Mouse (Mus musculus) left cerebral cortex, postnatal 4 days (tissue): ENCODE results near the gene Per1. TPM values are rescaled to one million over a fixed set of nuclear protein-coding genes. Genes with fewer than 3 reads are reported as not detected.

Source experiments
- DNase-seq: peaks from one replicate; pipeline ENCODE4 v3.0.0-alpha.2; 2022
- intact Hi-C: fragments of 180-260 bp; cut with DNase I; formaldehyde crosslinking; loops from one replicate; pipeline ENCODE4 v1.15.1; 2025
- total RNA-seq, 2 experiments: library from RNA; stranded (reverse); gene quantifications; 2 replicates each; pipeline ENCODE4 v1.2.3; 2021

The Per1 gene
- total RNA-seq, 2 experiments from 2014 or later, result 52.8 to 58.0 TPM

DNA sequence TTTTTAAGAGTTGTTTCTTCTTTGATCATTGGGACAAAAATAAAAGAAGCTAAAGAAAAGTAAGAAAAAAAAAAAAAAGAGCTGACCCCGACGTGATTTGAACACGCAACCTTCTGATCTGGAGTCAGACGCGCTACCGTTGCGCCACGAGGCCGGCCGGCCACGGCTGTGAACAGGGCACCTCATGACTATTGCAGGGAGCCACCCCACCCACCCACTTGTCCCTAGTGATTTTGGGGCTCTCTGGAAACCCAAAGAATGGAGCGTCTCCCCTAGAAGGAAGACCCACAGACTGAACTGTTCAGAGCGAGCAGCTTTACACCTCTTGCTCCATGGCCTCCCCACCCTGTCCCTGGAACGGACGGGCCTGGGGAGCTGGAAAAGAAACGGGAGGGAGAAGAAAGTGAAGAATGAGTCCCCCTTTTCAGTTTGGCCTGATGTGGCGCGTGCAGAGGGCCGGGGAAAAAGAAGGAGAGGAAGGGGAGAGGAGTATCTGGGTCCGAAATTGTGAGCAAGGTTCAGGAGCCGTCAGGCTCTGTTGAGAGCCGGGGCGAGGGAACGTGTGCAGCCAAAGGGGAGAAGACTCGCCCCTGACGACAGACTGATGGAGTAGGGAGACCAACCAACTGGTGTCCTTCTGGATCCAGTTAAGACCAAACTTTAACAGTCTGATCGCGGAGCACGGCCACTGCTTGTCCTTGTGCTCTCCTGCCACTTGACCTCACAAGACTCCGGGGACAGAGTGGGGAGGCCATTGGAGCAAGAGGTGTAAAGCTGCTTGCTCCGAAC lies 31.4 kb upstream of the Per1 start:
- peak; percentile 88 for DNase-seq
- intact Hi-C loops, result loop anchor here (2.0 kb wide), 2 partner anchors 23 to 59 kb away; partner anchors contain the start of gene 9130213A22Rik

DNA sequence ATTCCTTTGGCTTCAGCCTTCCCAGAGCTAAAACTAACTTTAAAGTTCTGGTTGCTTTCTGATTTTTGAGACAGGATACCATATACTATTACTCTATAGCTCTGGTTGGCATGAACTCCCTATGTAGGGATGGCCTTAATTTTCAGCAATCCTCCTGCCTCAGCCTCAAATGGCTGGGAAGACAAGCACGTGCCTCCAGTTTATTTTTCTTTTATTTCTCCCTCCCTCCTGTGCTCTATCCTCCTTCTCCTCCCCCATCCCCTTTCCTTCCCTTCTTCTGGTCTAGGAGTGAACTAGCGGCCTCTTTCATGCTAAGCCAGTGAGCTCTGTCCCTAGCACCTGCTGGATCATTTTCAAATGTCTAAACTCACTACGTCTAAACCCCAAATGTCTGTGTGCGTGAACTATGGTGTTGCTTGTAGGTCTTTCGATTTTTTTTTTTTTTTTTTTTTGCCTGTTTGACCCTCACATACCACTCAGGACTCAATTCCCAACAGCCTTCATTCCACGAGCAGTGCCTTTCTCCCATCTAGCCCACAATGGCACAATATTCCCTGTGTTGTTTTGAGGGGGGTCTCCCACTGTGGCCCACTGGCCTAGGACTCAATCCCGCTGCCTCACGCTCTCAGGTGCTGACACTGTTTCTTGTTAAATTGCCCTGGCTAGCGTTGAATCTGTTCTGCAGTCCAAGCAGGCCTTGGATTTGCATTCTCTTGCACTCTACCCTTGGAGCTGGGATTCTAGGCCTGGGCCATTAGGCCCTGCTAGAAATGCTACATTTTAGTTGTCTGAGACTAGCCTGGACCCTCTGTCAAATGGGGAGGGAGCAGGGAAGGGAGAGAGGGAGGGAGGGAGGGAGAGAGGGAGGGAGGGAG lies 30.5 kb upstream of the Per1 start:
- intact Hi-C loops, result no loop called here
- DNase-seq, result no peak

GRCm38 (mm10) chr11:69065394-69065925 lies 29.6 kb upstream of the Per1 start:
- intact Hi-C loops, result no loop called here
- DNase-seq, result no peak

- no peak for DNase-seq
- intact Hi-C loops, result no loop called here
These were observed 28.7 kb upstream of the Per1 start for GRCm38 (mm10) chr11:69066163-69066861.

DNA sequence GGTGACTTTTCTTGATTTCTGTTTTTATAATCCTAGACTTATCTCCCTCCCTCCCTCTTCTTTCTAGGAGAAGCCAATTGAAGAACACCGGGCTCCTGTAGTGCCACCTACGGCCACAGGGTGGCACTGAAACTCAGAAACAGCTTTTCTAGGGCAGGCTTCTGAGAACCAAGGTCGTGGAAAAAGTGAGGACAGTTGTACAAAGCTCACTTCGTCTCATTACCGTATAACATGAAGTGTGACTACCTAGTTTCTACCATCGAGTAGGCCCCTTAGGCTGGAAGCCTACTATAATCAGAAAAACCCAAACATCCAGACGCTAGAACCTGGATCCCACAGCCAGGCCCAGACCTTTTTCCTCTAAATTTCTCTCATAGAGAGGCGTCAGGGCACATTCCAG lies 28.1 kb upstream of the Per1 start:
- DNase-seq, result peak; percentile 89
- intact Hi-C loops, result no loop called here

DNA sequence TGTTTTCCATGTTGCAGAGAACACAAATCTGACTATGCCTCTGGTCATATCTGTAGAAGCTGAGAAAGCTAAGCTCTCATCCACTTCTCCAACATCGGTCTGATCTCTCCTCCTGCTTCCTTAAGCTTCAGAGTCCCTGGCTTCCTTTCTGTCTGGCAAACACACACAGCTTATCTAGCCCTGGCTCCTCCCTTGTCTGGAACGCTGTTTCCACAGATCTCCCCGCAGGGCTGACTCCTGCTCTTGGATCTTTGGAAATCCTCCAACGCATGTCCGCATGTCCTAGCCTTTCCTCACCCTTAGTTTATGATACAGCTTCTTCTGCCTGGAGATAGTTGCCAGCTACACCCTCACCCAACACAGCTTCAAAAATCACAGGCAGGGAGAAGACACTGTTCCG lies 27.4 kb upstream of the Per1 start:
- no peak for DNase-seq
- intact Hi-C loops, result no loop called here

DNA sequence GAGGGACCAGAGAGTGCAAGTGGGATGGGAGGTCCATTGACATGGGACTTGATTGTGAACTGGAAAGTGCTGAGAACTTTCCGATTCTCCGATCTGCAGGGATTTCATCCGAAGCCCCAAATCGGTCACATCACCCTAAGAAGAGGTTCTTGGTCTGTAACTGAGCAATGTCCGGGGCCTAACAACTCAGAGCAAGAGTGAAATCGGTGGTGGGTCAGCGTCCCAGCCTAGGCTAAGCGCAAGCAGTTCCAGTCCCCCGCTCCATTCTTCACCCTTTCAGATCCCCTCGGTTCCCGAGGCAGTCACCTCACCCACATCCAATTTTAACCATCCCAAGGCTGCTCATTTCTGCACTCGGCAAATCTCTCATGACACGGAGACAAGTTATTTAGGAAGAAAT lies 24.9 kb upstream of the Per1 start:
- intact Hi-C loops, result no loop called here

GRCm38 (mm10) chr11:69070590-69071222 lies 24.3 kb upstream of the Per1 start, which contains the start of gene Tmem107:
Gene Tmem107, plus strand, starts transcription at chr11:69070806.
- intact Hi-C loops, result no loop called here

More for the DNA sequence above, 24.9 kb upstream of the Per1 start:
- DNase-seq, result no peak

DNA sequence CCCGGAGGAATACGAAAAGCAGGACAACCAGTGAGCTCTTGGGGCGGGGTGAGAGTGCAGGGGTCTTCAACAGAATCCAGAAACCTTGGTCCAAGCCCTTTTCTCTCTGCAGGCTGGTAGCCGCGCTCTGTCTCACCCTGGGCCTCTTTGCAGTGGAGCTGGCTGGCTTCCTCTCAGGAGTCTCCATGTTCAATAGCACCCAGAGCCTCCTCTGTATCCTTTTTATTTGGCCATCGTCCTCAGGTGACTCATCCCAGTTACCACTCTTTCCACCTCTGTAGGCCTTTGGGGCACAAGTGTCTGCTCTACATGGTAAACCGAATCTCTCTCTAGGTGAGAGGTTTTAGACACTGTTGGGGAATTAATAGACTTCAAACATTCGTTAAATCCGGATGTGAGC lies 23.8 kb upstream of the Per1 start:
- no peak for DNase-seq
- intact Hi-C loops, result no loop called here

More at GRCm38 (mm10) chr11:69070590-69071222, 24.3 kb upstream of the Per1 start, which contains the start of gene Tmem107:
- peak; percentile 95 for DNase-seq

DNA sequence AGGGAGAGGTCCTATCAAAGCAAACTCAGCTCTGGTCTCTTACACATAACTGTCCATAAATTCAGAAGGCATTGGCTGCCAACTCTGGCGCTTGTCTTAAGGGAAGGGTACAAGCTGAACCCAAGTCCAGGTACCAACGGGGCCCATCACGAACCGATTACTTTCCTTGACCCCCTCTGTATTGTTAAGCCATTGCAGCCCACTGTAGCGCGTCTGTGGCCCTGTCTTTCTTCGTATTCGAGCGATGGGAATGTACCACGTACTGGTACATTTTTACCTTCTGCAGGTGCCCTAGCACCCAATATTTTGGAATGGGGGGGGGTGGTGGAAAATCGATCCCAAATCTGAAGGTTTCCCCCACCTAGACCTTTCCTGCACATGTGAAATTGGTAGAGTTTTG lies 22.8 kb upstream of the Per1 start:
- intact Hi-C loops, result no loop called here
- no peak for DNase-seq

DNA sequence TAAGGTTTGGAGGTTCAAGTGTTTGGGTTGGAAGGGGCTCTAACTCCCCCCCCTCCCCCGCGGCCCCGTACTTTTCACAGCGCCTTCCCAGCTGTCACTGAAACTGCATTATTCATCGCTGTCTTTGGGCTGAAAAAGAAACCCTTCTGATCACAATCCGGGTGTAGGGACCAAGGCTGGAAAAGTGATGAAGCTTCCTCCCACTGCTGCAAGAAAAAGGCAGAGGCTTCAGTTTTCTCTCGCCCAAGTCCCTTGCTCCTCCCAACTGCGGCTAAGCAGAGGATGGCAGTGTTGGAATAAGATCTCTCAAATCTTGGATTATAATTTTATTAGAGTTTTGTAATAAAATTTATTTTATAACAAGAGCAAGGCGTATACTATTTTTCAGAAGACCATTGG lies 22.4 kb upstream of the Per1 start:
- no peak for DNase-seq
- intact Hi-C loops, result no loop called here

- intact Hi-C loops, result no loop called here
- peak; percentile 82 for DNase-seq
These were observed 21.7 kb upstream of the Per1 start for GRCm38 (mm10) chr11:69073065-69073888.

DNA sequence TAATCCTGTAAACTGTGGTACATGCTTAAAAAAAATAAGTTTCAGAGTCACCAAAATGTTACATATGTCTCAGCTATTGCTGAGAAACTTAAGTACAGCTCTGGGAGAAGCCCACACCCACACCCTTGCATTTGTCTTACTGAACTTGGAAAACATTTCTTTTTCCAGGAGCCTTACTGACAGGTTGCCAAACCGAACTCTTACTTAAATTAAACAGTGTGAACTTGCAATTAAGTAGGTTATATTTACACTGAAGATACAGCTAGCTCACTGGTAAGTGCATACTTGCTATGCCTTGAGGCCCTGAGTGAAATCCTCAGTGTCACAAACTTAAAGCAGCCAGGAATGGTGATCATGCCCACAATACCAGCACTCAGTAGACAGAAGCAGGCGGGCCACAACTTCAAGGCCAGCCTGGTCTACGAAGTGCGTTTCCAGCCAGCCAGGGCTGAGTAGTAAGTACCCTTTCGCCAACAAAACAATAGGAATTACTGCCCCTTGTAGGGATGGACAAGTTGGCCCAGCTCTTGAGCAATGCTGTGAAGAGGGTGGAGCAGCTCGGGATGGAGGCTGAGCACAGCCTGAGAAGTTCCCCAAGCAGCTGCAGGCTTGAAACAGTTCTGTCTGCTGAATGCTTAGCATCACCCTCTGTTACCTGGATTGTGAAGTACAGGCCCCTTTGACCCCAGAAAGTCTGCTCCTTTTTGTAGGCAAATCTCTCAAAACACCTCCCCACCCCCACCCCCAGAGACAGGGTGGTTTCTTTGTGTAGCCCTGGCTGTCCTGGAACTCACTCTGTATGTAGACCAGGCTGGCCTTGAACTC lies 20.9 kb upstream of the Per1 start:
- intact Hi-C loops, result no loop called here
- no peak for DNase-seq

DNA sequence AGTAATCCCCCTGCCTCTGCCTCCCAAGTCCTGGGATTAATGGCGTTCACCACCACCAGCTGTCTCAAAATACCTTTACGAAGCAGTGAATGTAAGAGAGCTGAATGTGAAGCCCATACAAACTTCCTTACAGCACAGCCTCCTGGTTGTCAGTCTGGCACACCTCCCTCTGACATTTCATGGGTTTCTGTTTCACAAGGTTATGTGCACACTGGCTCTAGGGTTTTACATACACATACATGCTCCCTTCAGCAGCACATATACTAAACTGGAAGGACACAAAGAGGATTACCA lies 20.3 kb upstream of the Per1 start:
- intact Hi-C loops, result no loop called here
- DNase-seq, result no peak

DNA sequence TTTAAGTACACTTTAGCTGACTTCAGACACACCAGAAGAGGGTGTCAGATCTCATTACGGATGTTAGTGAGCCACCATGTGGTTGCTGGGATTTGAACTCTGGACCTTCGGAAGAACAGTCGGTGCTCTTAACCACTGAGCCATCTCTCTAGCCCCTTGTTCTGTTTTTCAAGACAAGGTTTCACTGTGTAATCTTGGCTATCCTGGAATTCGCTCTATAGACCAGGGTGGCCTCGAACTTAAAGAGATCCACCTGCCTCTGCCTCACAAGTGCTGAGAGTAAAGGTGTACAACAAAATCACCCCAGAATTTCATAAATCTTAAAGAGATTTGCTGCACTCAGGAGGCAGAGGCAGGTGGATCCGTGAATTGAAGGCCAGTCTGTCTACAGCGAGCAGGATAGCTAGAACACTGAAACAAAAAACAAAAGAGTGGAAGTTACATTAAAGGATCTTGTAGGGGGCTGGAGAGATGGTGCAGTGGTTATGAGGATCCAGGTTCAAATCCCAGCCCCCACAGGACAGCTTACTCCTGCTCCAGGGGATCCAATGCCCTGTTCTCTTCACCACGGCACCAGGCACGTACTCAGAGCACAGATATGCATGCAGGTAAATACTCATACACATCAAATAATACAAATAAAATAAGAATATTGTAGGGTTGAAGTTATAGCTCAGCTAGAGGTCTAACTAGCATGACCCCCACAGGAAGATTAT lies 19.1 kb upstream of the Per1 start:
- intact Hi-C loops, result no loop called here
- DNase-seq, result no peak

DNA sequence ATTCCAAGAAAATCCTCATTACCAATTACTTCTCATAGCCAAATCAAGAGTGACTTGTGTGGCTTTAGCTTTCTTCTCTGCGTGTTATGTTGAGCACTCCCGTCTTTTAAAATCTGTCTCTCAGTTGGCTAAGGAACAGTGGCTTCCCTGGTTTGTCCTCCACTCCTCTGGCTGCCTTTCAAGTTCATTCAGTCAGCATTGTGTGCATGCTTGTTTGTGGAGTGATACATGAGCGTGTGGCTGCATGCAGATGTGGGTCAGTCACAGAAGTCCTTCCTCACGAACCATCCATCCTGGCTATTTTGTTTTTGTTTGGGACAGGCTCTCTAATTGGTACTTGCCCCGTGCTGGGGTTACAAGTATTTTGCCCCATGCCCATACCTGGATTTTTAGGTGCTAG lies 18.4 kb upstream of the Per1 start:
- intact Hi-C loops, result no loop called here
- no peak for DNase-seq

DNA sequence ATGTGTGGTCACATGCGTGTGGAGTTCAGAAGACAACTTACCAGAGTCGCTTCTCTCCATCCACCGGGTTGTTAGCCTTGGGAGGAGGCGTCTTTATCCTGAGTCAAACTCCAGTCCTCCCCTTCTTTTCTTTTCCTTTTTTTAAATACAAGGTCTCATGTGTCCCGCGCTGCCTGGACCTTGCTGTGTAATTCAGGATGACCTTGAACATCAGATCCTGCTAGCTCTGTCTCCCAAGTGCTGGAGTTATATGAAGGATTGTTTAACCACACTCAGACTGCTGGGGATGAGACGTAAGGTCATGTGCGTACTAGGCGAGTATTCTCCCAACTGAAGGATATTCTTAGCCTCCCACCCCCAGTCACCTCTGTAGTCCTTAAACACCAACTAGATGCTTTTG lies 17.7 kb upstream of the Per1 start:
- intact Hi-C loops, result no loop called here

DNA sequence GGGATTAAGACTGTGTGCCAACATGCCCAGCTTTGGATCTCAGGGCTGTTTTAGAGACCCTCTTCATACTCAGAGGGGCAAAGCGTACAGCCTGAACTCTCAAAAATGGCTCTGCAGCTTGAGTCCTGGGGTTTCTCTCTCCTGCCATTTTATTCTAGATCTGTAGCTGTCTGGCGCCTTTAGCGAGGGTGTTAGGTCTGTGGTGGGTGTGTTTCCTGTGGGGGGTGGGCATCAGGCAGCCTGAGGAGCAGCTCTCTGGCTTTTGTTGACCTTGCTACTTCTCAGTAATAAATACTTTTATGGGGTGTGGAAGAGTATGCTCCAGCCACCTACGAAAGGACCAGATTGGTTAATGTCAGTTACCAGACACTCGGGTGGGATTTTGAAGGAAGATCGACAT lies 17.0 kb upstream of the Per1 start:
- intact Hi-C loops, result no loop called here
- DNase-seq, result no peak

More for the DNA sequence above, 17.7 kb upstream of the Per1 start:
- no peak for DNase-seq
